Mouse (Mus musculus) splenic B cell, adult 2 months (primary cell): ENCODE measurements around the gene Sod1.

ENCODE experiments used
- DNase-seq: peaks from one replicate; pipeline ENCODE4 v3.0.0-alpha.2; 2011; ENCODE audit warnings: low read depth, low spot score
- H3K27me3 ChIP-seq: 2 replicates; pipeline ENCODE4 v1.6.1; 2012; ENCODE audit warnings: mild to moderate bottlenecking, low read length, moderate library complexity, mixed read lengths; ENCODE audit not compliant: control insufficient read depth, poor library complexity, insufficient read depth, severe bottlenecking
- H3K36me3 ChIP-seq: 2 replicates; pipeline ENCODE4 v1.6.1; 2012; ENCODE audit warnings: mild to moderate bottlenecking, low read length, moderate library complexity, mixed read lengths; ENCODE audit not compliant: control insufficient read depth, poor library complexity, insufficient read depth, severe bottlenecking

Gene Sod1

DNA sequence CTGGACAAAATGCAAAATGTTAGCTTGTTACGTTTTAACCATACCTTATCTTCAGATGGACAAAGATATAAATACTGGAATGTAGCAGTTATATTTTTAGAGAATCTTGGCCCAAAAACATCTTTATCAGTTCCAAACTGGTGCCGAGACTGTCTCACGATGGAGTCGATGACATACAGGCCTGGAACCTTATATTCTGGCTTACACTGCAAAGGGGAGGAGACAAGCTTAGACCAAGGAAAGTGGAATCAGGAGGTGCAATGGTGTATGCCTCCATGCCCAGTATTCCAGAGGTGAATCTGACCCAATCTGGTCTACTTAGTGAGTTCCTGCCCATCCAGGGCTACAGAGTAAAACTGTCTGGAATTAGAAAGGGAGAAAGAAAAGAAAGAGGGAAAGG lies 39.5 kb downstream of the Sod1 start:
- no peaks in the 10 kb centered on the region for H3K27me3 ChIP-seq
- no peak for DNase-seq
- H3K36me3 ChIP-seq = peaks cover 11% of the 10 kb centered on the region

DNA sequence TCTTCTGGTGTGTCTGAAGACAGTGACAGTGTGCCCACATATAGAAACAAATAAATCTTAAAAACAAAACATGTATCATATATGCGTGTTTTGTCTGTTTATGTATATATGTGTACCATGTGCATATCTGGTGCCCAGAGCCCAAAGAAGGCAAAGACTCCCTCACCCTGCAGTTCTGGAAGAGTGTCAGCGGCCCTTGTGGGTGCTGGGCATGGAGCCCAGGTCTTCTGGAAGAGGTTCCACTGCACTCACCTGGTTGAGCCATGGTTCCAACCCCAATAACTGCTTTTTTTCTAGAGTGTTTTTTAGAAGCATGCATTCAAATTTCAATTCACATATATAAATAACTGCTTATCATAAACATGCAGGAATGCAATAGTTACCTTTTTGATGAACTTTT lies 41.2 kb downstream of the Sod1 start:
- H3K36me3 ChIP-seq = peaks cover 5% of the 10 kb centered on the region; the same call in 1 of the 2 replicates
- H3K27me3 ChIP-seq = no peaks in the 10 kb centered on the region
- no peak for DNase-seq

DNA sequence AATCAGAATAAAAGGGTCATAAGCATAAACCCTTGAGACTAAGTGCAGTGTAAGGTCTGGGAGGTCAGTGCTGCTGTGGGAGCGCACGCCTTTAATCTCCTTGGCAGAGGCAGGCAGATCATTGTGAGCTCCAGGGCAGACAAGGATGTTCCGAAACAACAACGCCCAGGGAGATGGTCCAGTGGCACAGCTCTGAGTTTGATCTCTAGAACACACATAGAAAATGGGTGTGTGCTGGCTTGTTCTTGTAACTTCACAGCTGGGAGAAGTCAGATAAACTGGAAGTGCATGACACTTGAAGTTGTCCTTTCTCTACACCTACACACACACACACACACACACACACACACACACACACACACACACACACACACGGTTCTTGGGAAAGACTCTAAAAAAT lies 43.5 kb downstream of the Sod1 start:
- Histone ChIP-seq H3K36me3 (0 out of 2 replicates have a peak, but pooled peaks cover 5% of the 10 kb centered on the region), H3K27me3 (no peaks in the 10 kb centered on the region)
- DNase-seq = no peak

DNA sequence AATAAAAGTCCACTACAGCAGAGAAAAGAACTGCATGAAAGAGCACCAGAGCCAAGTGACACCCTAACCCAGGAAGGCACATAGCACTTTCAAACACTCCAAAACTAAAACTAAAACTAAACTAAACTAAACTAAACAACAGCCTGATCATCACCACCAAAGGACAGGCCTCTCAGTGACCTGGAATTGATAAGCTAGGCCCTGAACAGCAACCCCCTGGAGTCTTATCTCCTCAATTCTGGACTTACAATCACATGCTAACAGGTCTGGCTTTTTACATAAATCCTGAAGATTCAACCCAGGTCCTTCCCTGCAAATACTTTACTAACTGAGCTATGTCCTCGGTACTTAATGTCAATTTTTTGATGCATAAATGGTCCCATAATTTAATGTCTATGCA lies 44.6 kb downstream of the Sod1 start:
- no peaks in the 10 kb centered on the region for H3K27me3 ChIP-seq
- DNase-seq = no peak

GRCm38 (mm10) chr16:90266581-90266980 lies 46.0 kb downstream of the Sod1 start:
- no peak for DNase-seq

More for the DNA sequence above, 44.6 kb downstream of the Sod1 start:
- 0 out of 2 replicates have a peak, but pooled peaks cover 2% of the 10 kb centered on the region for H3K36me3 ChIP-seq

DNA sequence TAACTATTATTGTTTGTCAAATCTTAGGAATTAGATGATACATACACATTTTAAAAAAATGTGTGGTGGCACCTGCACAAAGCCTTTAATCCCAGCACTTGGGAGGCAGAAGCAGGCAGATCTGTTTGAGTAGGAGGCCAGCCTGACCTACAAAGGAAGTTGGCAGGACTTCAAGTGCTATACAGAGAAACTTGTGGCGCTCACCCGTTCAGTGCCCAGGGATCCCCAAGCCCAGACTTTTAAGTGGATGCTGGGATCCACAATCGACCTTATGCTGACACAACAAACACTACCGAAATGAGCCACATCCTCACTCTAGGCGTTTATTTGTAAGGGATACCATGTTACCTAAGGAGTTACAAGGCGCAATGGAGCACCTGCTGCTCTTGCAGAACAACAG lies 55.0 kb downstream of the Sod1 start:
- H3K27me3 ChIP-seq = no peaks in the 10 kb centered on the region
- no peaks in the 10 kb centered on the region; the same call in 1 of the 2 replicates for H3K36me3 ChIP-seq
- no peak for DNase-seq

More at GRCm38 (mm10) chr16:90266581-90266980, 46.0 kb downstream of the Sod1 start:
- Histone ChIP-seq H3K27me3 (no peaks in the 10 kb centered on the region), H3K36me3 (0 out of 2 replicates have a peak, but pooled peaks cover 2% of the 10 kb centered on the region)
